Mouse (Mus musculus): Measurements from ENCODE around the gene Myo1c. TPM values are rescaled to one million over a fixed set of nuclear protein-coding genes. Genes with fewer than 3 reads are reported as not detected.

Myo1c gene
- 14.9 TPM for polyA plus RNA-seq (2017; shearing (Covaris generic))

DNA sequence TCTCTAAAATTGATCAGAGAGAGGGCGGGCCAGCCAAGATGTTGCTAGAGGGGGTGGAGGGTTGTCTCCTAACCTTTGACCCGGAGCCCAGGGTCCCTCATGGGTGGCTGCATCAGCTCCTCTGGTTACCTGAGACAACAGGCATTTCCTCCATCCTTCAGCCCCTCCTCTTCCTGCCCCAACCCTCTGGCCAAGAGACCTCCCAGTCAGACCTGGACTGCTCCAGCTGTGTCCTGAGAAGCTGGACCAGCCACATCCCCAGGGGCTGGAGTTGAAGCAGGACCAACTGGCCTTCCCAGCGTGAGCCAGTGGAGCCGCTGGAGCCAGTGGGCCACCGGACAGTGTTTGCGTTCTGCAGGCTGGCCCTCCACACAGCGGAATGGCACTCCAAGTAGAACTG is at the start of gene Myo1c:
TSS of gene Myo1c (plus strand) at position 194 of the 400 bp plus-strand sequence.

DNA sequence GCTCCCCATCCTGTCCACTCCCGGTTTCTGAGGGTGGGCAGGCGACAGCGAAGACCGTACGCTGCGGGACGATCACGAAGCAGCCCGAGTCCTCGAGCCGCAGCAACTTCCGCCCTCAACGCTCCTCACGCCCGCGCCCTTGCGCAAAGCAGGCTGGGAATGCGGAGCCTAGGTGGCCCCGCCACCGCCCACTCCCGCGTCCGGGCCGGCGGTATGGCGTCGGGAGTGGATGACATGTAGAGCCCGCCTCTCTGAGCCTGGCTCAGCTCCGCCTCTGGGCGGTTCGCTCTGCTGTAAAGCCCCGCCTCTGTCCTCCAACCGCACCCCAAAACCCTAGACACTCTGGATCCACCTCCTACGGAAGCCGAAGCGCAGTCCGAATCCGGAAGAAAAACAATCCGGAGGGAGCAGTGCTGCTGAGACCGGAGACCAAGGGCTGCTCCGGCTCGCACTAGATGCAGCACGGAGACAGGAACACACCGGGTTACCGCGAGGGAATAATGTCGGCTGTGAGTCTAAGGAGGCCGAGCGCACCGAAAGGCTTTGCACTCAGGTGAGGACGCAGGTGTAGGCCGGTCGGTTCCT is 19.6 kb upstream of the Myo1c start, which contains the start of gene Inpp5k:
TSS of gene Inpp5k (plus strand) at position 344 of the 585 bp plus-strand sequence.

DNA sequence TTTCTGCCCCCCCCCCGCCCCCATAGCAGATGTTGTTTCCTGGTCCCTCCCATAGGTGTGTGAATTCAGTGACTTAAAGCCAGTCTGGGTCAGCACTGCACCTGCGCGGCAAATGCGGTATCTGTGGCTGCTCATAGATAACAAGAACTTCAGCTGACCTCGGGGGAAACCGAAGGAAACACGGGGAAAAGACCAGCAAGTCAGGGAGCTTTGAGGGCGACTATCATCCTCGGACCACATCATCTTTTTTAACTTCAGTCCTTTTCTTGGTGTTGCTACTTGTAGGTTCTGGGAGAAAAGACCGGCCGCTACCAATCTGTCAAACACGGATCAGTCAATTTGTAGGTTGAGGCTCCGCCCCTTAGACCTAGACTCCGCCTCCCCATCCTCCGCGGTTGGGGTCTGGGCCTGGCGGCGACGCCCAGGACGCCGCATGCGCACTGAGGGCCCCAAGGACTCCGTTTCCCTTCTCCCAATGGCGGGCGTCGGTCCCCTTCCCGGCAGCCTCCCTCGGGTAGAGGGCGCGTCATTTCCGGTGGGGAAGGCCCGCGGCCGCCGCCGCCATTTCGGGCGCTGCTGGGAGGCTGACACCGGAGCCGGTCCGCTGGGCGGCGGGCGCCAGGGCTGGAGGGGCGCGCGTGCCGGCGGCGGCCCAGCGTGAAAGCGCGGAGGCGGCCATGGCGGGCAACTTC is 28.6 kb downstream of the Myo1c start, which contains the start of gene Crk:
TSS of gene Crk (plus strand) at position 513 of the 692 bp plus-strand sequence.

Other genes starting within 250 kb of the Myo1c start
- 0.65 TPM for gene Serpinf1, start 227.8 kb upstream of the Myo1c start, polyA plus RNA-seq (2017; shearing (Covaris generic))
- not detected for gene Serpinf2, start 210.9 kb upstream of the Myo1c start, polyA plus RNA-seq (2017; shearing (Covaris generic))
- gene Wdr81, start 195.8 kb upstream of the Myo1c start, polyA plus RNA-seq (2017; shearing (Covaris generic)), result 9.1 TPM
- gene Tlcd2, start 188.8 kb upstream of the Myo1c start, polyA plus RNA-seq (2017; shearing (Covaris generic)), result 2.9 TPM
- 47.3 TPM for gene Prpf8, start 163.7 kb upstream of the Myo1c start, polyA plus RNA-seq (2017; shearing (Covaris generic))
- gene Rilp, start 140.4 kb upstream of the Myo1c start, polyA plus RNA-seq (2017; shearing (Covaris generic)), result not detected
- gene Scarf1, start 137.0 kb upstream of the Myo1c start, polyA plus RNA-seq (2017; shearing (Covaris generic)), result not detected
- 18.7 TPM for gene Slc43a2, start 118.8 kb upstream of the Myo1c start, polyA plus RNA-seq (2017; shearing (Covaris generic))
- 297 TPM for gene Pitpna, start 62.4 kb upstream of the Myo1c start, polyA plus RNA-seq (2017; shearing (Covaris generic))
- gene Inpp5k, start 19.5 kb upstream of the Myo1c start, polyA plus RNA-seq (2017; shearing (Covaris generic)), result 76.3 TPM
- 82.3 TPM for gene Crk, start 28.8 kb downstream of the Myo1c start, polyA plus RNA-seq (2017; shearing (Covaris generic))
- gene Ywhae, start 82.4 kb downstream of the Myo1c start, polyA plus RNA-seq (2017; shearing (Covaris generic)), result 185 TPM
- gene Doc2b, start 145.5 kb downstream of the Myo1c start, polyA plus RNA-seq (2017; shearing (Covaris generic)), result not detected

Measured in effector memory CD4-positive, alpha-beta T cell, adult 5 months (primary cell).